Mouse (Mus musculus): ENCODE data around the gene Erich2. TPM values are rescaled to one million over a fixed set of nuclear protein-coding genes. Genes with fewer than 3 reads are reported as not detected.

The Erich2 gene
- total RNA-seq, 4 experiments from 2014 or later, result 0.28 to 0.68 (median 0.38) TPM

- DNase-seq, result no peak
Observed at GRCm38 (mm10) chr2:70562981-70563671, 54.5 kb downstream of the Erich2 start.

GRCm38 (mm10) chr2:70563721-70564645 lies 55.4 kb downstream of the Erich2 start:
- DNase-seq, result no peak

GRCm38 (mm10) chr2:70564646-70565315 lies 56.2 kb downstream of the Erich2 start:
- no peak for DNase-seq

GRCm38 (mm10) chr2:70565651-70566602 lies 57.3 kb downstream of the Erich2 start:
- DNase-seq, result no peak

GRCm38 (mm10) chr2:70566603-70566981 lies 58.0 kb downstream of the Erich2 start:
- DNase-seq, result no peak

- DNase-seq, result no peak
Observed at GRCm38 (mm10) chr2:70567071-70567681, 58.6 kb downstream of the Erich2 start.

GRCm38 (mm10) chr2:70567682-70568077 lies 59.1 kb downstream of the Erich2 start:
- no peak for DNase-seq

GRCm38 (mm10) chr2:70568198-70568941 lies 59.8 kb downstream of the Erich2 start:
- DNase-seq, result no peak

GRCm38 (mm10) chr2:70571698-70572097 lies 63.1 kb downstream of the Erich2 start:
- DNase-seq, result no peak

- DNase-seq, result no peak
Observed at GRCm38 (mm10) chr2:70572251-70572650, 63.6 kb downstream of the Erich2 start.

GRCm38 (mm10) chr2:70573544-70574210 lies 65.1 kb downstream of the Erich2 start:
- no peak for DNase-seq

- DNase-seq, result no peak
Observed at GRCm38 (mm10) chr2:70588200-70588599, 79.6 kb downstream of the Erich2 start.

Other genes starting within 250 kb of the Erich2 start
- gene Sp5, start 33.9 kb upstream of the Erich2 start, total RNA-seq (2022), result 1 to 10 TPM; 2.9 to 3.6 (median 3.4) TPM
- gene Gad1, start 44.3 kb downstream of the Erich2 start, total RNA-seq (2022), result 10 to 100 TPM; 12.4 to 20.9 (median 15.5) TPM
- gene Gorasp2, start 152.8 kb downstream of the Erich2 start, total RNA-seq (2022), result 100 to 1,000 TPM; 112 to 131 (median 121) TPM
- gene Gm26558, start 153.3 kb downstream of the Erich2 start, total RNA-seq (2022), result under 1 TPM in 2 of 4 experiments, not detected in 2; 0.35 to 0.66 TPM